ENCODE assay signal across 8 mouse cellular contexts in genomic region chr3:144207498-144207897, GRCm38 (mm10). TPM values are rescaled to one million over a fixed set of nuclear protein-coding genes. Genes with fewer than 3 reads are reported as not detected.
DNase-seq lines count a peak whose midpoint lies in the region; ATAC-seq lines count a peak whose summit lies in the region.

No protein-coding gene starts in this region.

- H3K9me3 ChIP-seq in hindbrain, embryonic 11.5 days (ENCODE audit: control insufficient read depth, low read length) = no peaks in the 10 kb centered on the region
- H3K9me3 ChIP-seq in hindbrain, embryonic 10.5 days = no peaks in the 10 kb centered on the region

- H3K4me2 ChIP-seq in hindbrain, embryonic 11.5 days (replicated peaks; ENCODE audit: low read depth, low read length) = no peak overlapping the region

- no peak overlapping the region for H3K9ac ChIP-seq in hindbrain, embryonic 11.5 days (ENCODE audit: low read depth, low read length)

- no peaks in the 10 kb centered on the region for H3K4me1 ChIP-seq in hindbrain, embryonic 11.5 days (replicated peaks; ENCODE audit: control insufficient read depth, insufficient read depth, low read length)
- H3K4me1 ChIP-seq in hindbrain, embryonic 10.5 days (replicated peaks) = peaks cover 10% of the 10 kb centered on the region

- peak; percentile 73 for DNase-seq in hindbrain, embryonic 11.5 days (ENCODE audit: low spot score)
- no peak for DNase-seq in hindbrain, embryonic 10.5 days (ENCODE audit: low spot score)
- peak; percentile 46 to 62 for DNase-seq in urinary bladder, postnatal 36 days (ENCODE audit: low spot score in 2 of 2)
- DNase-seq in urinary bladder, postnatal 4 days (ENCODE audit: low spot score in 2 of 2) = no peak
- peak; percentile 74 for DNase-seq in cerebellum, adult 9-10 months
- DNase-seq in kidney, adult 9 months = peak; percentile 85
- peak; percentile 46 to 71 for DNase-seq in natural killer cell, adult 2 months (ENCODE audit: low spot score in 2 of 2)
- DNase-seq in ovary, postnatal 10 days (ENCODE audit: low spot score) = no peak

- H3K4me3 ChIP-seq in hindbrain, embryonic 11.5 days (ENCODE audit: low read depth, low read length) = no peak overlapping the region
- H3K4me3 ChIP-seq in hindbrain, embryonic 10.5 days = no peak overlapping the region

- no peaks in the 10 kb centered on the region for H3K36me3 ChIP-seq in hindbrain, embryonic 11.5 days (ENCODE audit: control insufficient read depth, insufficient read depth, low read length)
- no peaks in the 10 kb centered on the region for H3K36me3 ChIP-seq in hindbrain, embryonic 10.5 days

- no peak for ATAC-seq in hindbrain, embryonic 11.5 days (ENCODE audit: low FRiP score)

- H3K27me3 ChIP-seq in hindbrain, embryonic 11.5 days (ENCODE audit: control insufficient read depth, insufficient read depth, low read length) = no peaks in the 10 kb centered on the region
- H3K27me3 ChIP-seq in hindbrain, embryonic 10.5 days (ENCODE audit: insufficient read depth, poor library complexity, severe bottlenecking) = no peaks in the 10 kb centered on the region

- WGBS in hindbrain, embryonic 11.5 days = 40% methylated on average over 5 of the region's 5 CpGs
- WGBS in hindbrain, embryonic 10.5 days = 42% methylated on average over 5 of the region's 5 CpGs

- H3K27ac ChIP-seq in hindbrain, embryonic 11.5 days (ENCODE audit: low read depth, low read length) = no peak overlapping the region
- H3K27ac ChIP-seq in hindbrain, embryonic 10.5 days = no peak overlapping the region

RNA-seq across cellular contexts. Expression of gene Lmo4, which starts 2.5 kb away (rescaled TPM):
- polyA plus RNA-seq in hindbrain, embryonic 11.5 days (2014; fragmentation: Nextera tagmentation; extraction: Ambion mirVana) = 64.6 and 69.4 TPM in 2 replicates
- 41.1 and 46.5 TPM in 2 replicates for polyA plus RNA-seq in hindbrain, embryonic 10.5 days (2016; fragmentation: Nextera tagmentation; extraction: Ambion mirVana)

Comparison
In these comparisons a context has a peak if more than half of its experiments do, and no peak if none do; other contexts are left out.
1. DNase-seq: peak in hindbrain, embryonic 11.5 days (single experiment), urinary bladder, postnatal 36 days (2 of 2), cerebellum, adult 9-10 months (single experiment), kidney, adult 9 months (single experiment) and natural killer cell, adult 2 months (2 of 2); none in hindbrain, embryonic 10.5 days (single experiment), urinary bladder, postnatal 4 days (0 of 2) and ovary, postnatal 10 days (single experiment).